Mouse (Mus musculus): ENCODE results near the gene Krt17.
"Not testable (repeated sequence)": the region's sequence is repeated elsewhere in the genome, so short reads cannot be mapped to it uniquely, and the experiment has no call there.

The Krt17 gene

DNA sequence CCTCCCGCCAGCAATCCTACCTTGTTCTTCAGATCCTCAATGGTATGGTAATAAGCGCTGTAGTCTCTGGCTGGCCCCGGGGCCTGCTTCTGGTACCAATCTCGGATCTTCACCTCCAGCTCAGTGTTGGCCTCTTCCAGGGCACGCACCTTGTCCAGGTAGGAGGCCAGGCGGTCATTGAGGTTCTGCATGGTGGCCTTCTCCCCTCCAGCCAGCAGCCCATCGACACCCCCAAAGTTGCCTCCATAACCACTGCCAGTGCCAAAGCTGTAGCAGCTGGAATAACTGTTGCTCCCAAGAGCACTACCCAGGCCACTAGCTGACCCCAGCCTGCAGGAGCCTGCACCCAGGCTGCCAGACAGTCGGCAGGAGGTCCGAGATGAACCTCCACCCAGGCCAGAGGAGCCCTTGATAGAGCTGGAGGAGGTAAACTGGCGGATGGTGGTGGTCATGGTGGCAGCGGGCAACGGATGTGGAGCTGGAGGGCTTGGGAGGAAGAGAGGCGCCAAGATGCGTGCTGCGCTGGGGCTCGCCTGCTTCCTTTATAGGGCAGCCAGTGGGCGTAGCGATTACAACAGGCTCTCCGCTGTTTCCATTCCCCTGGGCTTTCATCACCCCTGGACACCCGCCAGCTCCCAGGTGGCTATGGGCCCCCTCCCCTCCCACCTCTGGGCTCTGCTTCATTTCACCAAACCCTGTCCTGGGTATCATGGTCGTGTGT is at the start of gene Krt17:
Gene Krt17 (minus strand): TSS at position 516 of the 721 bp plus-strand sequence.
- DNase-seq (ENCODE audit: low spot score): no peak

DNA sequence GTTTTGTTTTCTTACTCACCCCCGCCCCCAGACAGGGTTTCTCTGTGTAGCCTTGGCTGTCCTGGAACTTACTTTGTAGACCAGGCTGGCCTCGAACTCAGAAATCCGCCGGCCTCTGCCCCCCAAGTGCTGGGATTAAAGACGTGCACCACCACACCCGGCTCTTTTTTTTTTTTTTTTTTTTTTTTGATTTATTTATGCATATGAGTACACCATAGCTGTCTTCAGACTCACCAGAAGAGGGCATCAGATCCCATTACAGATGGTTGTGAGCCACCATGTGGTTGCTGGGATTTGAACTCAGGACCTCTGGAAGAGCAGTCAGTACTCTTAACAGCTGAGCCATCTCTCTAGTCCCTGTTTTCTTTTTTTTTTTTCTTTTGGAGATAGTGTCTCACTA is 47.8 kb upstream of the Krt17 start:
- not testable (repeated sequence) for DNase-seq (ENCODE audit: low spot score)

DNA sequence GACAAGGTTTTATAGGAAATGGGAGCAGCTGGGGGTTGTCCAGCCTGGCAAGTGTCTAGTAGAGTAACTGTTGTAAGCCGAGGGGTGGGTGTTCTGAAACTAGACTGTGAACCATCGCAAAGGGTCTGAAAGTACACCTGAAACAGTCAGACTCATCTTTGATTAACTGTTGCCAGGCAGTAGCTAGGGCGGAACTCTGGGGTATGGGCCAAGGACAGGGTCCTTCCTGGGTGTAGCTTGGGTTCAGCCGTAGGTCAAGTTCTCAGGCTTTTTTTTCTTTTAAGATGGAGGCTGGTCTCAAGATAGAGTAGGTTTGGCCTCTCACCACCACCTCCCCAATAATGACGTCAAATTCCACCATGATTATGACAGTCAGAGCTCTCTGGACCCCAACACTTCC is 47.1 kb upstream of the Krt17 start:
- DNase-seq (ENCODE audit: low spot score): no peak

DNA sequence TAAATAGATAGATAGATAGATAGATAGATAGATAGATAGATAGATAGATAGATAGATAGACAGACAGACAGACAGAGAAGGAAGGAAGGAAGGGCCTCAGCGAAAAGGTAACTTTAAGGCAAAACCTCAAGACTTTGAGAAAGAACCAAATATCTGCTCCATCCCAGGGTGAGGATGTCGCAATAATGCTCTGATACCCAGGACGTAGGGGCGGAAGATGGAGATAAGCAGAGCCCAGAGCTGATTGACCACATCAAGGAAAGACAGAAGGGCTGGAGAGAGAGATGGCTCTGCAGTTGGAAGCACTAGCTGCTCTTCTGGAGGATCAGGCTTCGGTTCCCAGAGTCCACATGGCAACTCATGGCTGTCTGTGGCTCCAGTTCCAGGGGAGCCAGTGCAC is 40.5 kb upstream of the Krt17 start:
- DNase-seq (ENCODE audit: low spot score): no peak

DNA sequence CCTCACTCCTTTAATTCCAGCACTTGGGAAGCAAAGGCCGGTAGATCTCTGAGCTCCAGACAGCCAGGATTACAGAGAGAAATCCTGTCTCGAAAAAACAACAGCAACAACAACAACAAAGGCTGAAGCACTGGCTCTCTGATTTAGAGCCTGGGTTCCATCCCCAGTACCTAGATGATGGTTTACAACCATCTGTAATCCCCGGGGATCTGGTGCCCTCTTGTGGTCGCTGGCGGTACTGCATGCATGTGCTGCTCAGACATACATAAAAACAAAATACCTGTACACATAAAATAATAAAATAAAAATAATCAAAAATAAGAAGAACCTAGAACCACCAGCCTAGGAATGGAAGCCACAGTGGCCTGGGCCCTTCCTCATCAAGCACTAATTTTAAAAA is 39.5 kb upstream of the Krt17 start:
- DNase-seq (ENCODE audit: low spot score): peak; percentile 58

DNA sequence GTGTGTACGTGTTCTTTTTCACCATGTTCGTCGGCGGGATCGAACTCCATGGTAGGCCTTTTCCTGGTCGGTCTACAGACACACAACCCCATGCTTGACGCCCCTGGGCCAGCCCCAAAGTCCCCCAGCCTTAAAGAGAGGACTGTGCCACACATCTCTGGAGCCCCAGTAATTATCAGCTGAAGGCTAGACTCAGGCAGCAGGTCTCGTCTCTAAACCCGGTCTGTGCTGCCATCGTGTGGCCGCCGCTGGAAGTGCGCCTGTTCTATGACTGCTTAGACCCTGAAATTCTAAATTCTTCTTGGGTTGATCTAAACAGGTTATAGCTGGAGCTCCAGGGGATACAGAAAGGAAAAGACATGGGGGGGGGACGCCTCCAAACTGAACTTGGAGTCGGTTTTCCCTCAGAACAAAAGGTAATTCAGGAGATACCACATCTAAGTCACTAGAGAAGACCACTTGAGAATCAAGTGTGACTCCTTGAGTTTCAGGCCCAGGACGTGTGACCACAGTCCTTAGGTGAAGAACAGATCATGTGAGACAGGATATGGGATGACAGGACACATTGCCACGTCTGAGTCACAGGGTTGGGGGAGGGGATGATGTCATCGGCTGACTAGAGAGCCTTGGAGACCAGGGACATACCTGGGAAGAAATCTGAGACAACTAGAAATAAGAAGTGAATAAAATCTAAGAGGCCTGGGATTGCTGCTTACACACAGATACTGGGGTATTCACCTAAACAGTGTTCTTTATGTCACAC is 37.6 kb upstream of the Krt17 start:
- peak; percentile 79 for DNase-seq (ENCODE audit: low spot score)

DNA sequence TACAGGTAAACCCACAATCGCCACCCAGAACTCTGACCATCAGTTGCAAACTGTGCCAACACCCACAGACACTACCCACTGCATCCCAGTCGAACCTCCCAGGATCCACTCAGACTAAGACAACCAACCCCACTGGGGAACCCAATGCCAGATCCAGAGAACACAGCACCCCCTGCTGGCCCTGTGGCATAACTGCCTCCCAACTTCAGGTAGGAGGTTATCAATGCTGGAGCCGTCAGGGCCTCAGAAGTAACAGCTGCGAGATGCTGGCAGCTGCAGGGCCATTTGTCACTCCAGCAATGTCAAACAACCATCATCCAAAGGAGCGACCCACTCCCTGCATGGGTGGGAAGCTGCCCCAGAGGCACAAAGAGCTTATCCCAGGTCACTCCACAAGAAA is 37.0 kb upstream of the Krt17 start:
- DNase-seq (ENCODE audit: low spot score): peak; percentile 39

DNA sequence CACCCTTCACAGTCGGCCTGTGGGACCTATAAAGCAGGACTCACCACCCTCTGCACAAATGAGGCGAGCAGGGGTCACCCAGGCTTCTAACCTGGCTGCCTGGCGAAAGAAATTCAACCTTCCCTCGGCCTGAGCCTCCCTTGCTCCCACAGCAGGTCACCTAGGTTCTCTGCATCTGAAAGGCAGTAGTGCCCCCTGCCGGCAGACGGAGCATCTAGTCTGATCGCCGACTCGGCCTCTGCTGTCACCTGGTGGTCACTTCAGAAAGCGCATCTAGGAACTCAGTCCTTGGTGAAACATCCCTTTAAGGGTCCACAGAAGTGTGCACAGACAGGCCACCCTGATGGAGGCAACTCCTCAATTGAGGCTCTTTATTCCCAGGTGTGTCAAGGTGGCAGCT is 34.5 kb upstream of the Krt17 start:
- peak; percentile 72 for DNase-seq (ENCODE audit: low spot score)

DNA sequence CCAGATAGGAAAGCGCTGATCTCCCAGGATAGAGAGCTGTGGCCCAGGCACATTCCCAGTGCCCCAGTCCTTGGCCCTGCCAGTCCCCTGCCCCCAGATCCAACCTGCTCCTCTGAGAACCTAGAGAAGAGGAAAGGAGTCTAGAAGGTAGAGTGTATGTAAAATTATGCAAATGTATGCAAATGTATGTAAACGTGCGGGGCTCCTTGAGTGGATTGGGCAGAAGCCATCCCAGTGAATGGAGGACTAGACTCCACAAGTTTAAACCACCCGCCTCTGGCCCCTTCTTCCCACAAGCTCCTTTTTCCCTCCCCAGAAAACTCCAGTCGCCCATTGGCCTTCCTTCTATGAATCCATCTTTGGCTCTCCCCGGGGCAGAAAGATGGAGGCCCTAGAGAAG is 32.1 kb upstream of the Krt17 start:
- no peak for DNase-seq (ENCODE audit: low spot score)

DNA sequence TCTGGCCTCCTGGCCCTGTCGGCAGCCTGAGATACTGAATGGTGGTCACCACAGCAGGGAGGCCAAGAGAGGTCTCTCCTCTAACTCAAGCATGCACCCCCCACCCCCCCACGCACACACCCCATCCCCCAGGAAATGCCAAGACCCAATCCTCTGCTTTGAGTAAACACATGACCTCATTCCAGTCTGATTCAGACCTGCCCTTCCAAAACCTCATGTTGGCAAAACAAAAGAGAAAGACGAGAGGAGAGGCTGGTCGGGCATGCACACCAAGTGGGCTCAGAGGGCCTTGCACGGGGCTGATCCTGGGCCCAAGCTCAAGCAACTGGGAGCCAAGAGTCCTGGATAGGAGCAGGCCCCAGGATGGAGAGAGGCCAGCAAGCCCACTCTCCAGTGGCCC is 29.4 kb upstream of the Krt17 start:
- no peak for DNase-seq (ENCODE audit: low spot score)

DNA sequence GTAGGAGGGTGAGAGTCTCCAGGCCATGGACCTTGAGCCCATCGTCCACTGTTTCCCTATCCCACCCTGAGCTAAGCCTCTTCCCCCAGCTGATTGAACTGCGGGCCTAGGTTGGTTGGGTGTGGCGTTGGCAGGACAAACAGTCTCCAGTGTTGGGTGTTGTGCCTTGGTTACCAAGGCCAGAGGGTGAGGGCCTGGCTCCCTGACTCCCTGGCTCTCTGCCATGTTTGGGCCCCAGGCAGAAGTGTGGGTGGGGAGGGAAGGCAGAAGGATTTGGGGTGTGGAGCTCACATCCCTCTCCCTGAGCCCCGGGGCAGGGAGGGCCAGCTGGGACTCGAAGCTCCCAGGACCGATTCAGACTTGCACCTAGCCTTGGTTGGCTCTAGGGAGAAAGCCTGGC is 28.1 kb upstream of the Krt17 start:
- DNase-seq (ENCODE audit: low spot score): no peak

DNA sequence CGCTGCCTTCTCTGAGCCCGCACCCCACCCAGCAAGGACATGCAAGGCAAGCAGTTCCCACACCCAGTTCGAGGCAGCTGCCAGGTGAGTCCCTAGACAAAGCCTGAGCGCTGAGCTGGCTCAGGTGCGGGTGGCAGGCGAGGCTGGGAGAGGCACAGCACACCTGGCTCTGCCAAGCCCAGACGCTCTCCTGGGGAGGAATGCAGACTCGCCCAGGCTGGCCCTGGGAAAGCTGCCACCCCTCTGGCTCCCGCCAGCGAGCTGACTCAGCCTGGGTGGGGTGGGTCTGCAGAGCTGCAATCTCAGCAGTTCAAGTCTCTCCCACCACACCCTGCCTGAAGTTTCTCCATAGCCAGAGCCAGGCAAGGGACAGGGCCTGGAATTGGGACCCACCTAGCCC is 26.2 kb upstream of the Krt17 start:
- no peak for DNase-seq (ENCODE audit: low spot score)

DNA sequence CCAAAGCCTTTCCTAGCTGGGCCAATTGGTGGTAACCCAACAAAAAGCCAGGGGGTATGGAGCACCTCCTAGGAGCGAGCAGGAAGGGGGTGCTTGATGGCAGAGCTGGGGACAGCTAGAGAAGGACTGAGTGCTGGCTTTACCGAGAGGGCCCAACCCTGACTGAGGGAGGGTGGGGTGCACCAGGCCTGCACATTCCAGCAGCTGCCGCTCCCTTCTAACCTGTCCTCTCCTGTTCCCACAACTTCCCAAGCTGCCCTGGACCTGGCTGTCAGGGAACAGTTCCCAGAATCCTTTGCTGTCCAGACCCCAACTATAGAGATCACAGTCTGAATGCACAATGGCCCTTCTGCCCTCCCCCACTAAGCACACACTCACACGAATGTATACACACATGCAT is 24.2 kb upstream of the Krt17 start:
- no peak for DNase-seq (ENCODE audit: low spot score)

DNA sequence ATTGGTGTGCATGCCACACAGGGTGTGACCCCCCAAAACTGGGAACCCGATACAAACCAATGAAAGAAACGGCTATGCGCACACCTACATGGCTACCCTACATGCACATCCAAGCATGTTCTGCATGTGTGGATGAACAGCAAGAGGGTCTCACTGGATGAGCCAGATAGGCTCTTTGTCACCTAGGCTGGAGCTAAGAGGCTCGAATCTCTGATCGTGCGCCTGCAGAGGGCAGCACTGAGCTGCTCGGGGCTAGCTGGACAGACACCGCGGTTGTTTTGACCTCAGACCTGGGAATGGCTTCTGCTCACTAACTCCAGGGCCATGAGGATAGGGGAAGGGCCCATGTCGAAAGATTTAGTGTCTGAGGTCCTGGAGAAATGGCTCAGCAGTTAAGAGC is 21.7 kb upstream of the Krt17 start:
- DNase-seq (ENCODE audit: low spot score): peak; percentile 47

DNA sequence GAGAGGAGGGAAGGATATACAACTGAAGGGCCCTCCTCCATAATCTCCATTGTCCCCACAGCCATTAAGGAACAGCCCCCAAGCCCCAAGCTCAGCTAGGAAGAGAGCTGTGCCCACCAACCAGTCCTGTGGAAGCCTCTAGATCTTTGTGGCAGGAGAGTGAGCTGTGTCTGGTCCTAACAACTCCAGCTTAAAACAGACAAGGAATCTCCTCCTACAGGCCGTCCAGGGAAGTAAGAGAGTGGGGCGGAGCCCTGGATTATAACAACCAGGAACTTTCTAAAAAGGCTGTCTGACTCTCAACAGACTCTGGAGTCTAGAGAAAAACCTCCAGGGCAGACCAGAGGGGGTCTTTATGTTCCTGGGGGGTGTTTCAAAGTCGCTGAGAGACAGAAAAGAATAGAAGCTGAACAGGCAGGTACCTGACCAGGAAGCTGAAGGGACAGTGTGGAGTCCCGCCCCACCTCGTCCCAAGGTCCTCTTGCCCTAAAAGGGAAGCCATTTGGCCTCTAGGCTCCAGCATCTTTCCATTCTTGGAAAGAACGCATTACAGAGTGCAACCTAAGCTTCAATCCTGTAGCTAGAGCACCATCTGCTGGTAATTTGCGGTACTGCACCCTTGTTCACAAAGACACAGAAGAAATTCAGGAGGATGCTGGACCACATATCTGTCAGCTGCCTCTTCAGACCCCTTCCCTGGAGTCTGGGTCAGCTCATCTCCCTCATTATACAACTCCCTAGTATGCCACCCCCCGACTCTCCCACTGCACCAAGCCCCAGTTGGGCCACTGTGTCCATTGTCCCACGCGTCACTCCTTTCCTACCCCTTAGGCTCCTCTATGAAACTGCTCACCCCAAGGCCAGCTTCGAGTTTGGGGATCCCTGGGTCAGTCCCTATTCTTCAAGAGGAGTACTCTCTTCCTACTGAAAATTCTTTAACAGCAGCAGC is 21.0 kb upstream of the Krt17 start:
- DNase-seq (ENCODE audit: low spot score): peak; percentile 59

DNA sequence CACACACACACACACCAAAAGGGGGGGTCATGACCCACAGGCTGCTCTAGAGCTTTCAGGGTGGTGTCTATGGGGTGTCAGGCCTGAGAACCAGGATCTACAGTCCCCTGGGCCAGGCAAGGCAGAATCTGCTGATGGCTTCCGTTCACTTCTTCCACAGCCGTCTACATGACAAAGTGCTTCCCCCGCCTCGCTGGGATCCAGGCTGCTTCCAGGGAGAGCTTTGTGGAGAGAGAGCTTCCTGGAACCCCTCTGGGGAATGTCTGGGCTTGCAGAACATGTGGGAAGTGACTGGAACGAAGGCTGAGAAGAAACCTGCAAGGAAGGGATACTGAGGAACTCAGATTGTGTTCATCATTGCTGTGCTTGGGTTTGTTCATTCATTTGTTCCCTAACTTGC is 17.9 kb upstream of the Krt17 start:
- DNase-seq (ENCODE audit: low spot score): no peak

DNA sequence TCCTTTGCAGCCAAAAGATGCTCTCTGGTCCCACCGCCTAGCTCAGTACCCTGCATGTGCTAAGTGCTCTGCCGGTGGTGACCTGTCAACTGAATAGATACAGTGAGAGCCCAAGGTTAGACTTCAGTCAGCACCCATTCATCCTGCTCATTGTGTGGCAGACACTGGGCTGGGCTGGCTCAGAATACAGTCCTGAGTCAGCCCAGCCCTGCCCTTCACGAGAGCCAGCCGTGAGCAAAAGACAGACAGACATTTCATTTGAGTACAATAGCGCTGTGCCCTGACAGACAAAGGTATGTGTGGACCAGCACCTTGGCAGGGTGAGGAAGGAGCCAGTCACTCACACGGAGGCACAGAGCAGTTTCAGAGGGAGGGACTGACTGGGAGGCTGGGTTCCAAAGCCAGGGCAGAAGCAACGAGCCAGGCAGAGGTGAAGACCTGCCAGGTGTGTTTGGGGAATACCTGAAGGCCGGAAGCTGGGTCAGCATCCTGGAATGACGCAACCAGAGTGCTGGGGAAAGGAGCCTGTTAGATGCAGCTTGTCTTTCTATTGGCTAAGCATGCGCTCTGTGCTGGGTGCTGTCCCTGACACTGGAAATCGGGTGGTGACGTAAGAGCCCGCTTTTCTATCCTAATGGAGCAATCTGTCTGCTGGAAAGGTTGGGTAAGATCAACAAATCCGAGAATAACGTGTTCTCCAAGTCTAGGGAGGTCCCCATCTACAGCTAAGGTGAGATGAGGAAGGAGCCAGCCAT is 17.1 kb upstream of the Krt17 start:
- no peak for DNase-seq (ENCODE audit: low spot score)

DNA sequence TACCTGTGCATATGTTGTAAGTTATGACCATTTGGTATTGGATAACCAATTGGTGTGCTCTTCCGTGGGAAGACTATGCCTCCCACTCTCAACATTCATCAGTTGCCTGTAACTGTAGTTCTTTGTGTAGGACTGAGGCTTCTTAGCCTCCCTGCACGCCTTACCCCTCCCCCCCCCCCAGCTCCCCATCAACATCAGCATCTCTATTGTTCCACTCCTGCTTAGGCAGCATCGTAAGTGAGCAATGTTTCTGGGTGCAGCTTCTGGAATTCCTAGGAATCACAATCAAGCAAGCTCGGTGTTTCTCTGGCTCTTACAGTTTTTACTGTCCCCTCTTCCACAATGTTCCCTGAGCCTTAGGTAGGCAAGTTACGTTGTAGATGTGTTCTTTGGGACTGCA is 14.6 kb upstream of the Krt17 start:
- no peak for DNase-seq (ENCODE audit: low spot score)

DNA sequence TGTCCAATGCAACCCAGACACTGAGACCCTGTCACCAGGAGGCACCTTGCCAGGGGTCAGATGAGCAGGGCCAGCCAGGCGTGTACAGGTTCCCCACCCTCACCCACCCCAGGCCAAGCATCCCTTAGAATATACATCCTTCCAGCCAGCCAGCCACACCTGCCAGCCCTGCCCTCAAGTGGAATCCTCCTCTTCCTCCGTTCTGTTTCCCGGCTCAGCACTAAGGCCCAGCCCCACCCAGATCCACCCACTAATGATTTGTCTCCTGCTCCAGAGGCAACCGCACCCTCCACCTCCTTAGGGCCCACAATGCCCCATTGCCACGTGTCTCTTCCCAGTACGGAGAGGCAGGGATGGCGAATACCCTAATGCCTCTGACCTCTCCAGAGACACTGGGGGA is 13.9 kb upstream of the Krt17 start:
- no peak for DNase-seq (ENCODE audit: low spot score)

DNA sequence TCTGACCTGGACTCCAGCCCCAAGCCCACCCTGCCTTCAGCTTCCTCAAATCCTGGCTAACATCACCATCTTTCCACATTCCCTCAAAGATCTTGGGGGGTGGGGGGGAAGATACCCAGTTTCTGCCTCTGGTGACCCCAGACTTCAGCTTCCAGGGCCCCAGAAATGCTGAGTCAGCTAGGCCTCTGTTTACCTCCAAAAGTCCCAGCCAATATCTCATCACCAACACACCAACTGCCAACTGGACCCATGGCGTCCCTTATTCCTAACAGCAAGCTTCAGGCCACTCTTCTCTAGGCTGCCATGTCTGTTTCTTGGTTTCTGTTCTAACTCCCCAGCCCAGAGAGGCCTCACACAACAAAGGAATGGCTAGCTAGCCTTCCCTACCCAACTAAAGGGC is 11.0 kb upstream of the Krt17 start:
- DNase-seq (ENCODE audit: low spot score): no peak

DNA sequence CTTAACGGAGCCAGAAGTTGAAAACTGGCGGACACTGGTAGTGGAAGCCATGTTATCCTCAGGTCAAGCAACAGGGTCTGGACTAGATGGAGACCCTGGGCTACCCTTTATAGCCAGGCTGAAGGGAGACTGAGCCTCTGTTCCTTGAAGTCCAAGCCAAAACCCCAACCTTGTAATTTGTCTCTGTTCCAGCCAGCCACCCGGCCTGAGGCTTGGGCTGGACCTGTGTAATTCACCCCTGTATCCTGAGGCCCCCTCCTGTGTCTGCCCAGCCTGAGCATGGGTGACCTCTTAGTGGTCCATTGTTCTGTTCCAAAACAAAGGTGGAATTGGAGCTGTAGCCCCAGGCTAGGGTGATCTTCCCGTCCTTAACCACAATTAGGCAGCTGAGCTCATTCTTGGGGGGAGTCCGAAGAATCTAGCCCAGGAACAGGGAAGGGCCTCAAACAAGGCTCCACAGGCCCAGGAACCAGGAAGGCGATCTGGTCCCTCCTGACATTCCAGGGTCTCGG is 9.0 kb upstream of the Krt17 start, which contains the start of gene Krt42:
Gene Krt42 (minus strand): TSS at position 51 of the 512 bp plus-strand sequence.
- no peak for DNase-seq (ENCODE audit: low spot score)

Data from T-cell, adult 2 months (primary cell).